Mouse (Mus musculus) heart, postnatal 14 days (tissue): ENCODE measurements at regions not wholly inside any gene's neighbourhood (a gene's known extent, or its start where the extent isn't known, plus 50 kb on each side); places are given as distances from the start of the nearest gene placed in this dataset.
A peak's percentile ranks its signal among the peaks of the same experiment; 100 is the strongest.
"Not testable (repeated sequence)": the region's sequence is repeated elsewhere in the genome, so short reads cannot be mapped to it uniquely, and the experiment has no call there.

ENCODE experiments used
- DNase-seq, 2 experiments: peaks; one replicate each; pipeline ENCODE4 v3.0.0; 2021 to 2022
- intact Hi-C: fragments of 180-260 bp; cut with DNase I; formaldehyde crosslinking; loops from one replicate; pipeline ENCODE4 v1.15.1; 2025

GRCm38 (mm10) chr10:108111398-108111797 is 50.6 kb upstream of the Ppp1r12a start:
- intact Hi-C loops, result no loop called here

DNA sequence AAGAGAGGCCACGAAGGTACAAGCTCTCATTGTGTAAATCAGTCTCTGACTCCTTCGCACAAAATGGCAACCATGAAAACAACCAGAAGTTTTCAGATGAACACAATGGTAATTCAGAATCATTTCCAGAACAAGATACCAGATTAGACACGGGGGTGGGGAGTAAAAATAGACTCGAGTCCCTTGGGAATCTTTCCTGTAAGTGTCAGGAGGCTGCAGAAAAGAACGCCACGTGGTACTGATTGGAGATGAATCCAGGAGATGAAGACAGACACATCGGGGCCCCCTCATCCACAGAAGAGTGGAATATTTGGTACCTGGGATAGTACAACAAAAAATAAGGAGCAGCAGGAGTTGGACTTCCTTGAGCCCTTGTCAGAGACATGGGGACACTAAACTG is 51.1 kb upstream of the Ppp1r12a start:
- intact Hi-C loops, result no loop called here
- DNase-seq, result no peak

More at GRCm38 (mm10) chr10:108111398-108111797, 50.6 kb upstream of the Ppp1r12a start:
- no peak for DNase-seq

- DNase-seq, result no peak
- intact Hi-C loops, result no loop called here
These were observed 51.8 kb upstream of the Ppp1r12a start for GRCm38 (mm10) chr10:108110197-108110596.

GRCm38 (mm10) chr10:108108500-108108899 is 53.5 kb upstream of the Ppp1r12a start:
- intact Hi-C loops, DNase-seq: not testable (repeated sequence)

- no peak for DNase-seq
- intact Hi-C loops, result no loop called here
These were observed 60.5 kb upstream of the Ppp1r12a start for GRCm38 (mm10) chr10:108101521-108101920.

DNA sequence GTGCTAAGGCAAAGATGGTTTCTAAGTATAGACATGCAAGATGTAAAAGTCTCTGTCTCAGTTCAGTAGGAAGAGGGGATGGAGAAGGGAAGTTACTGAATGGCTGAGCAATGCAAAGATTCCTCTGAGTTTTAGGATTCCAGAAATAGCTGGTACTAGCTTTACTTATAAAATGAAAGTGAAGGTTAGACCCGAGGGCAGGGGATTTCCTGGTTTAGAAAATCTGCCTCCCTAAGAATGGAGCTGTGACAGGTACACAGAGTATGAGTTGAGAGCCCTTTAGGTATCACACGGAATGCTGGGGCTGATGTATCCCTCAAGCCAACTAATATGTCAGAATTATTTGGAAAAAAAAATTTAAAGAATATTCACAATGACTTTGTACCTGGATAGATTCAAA is 69.0 kb upstream of the Ppp1r12a start:
- no peak for DNase-seq
- intact Hi-C loops, result no loop called here

DNA sequence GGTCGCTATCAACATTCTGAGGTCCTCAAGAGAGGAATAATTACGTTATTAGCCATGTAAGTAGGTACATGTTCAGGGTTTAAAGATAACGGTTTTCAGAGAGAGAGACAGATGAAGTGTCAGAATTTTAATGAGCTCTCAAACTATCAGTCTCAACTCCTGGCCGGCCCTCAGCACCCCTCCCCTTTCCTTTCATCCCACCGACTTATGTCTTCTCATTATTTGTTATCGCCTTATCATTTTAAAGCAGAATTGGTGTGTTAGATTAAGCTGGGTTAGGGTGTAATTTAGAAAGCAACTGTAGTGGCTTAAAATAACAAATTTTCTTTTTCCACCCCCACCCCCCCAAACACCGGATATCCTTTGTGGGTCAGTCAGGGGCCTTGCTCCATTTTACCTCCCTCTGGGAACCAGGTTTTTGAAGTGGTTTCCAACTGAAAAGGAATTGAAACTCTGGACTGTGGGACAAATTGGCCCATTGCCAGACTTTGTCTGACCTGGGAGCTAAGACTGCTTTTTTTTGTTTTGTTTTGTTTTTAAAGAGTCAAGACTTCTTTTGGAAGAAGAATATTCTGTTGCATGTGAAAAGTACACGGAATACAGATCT is 72.5 kb upstream of the Ppp1r12a start:
- intact Hi-C loops, result loop anchor here (5.0 kb wide), 2 partner anchors 73 to 157 kb away; partner anchors contain the start of gene Ppp1r12a
- peak; percentile 39 to 60 for DNase-seq

- DNase-seq, result peak in 1 of 2 experiments; percentile 20
- intact Hi-C loops, result loop anchor here (5.0 kb wide), 2 partner anchors 73 to 157 kb away; partner anchors contain the start of gene Ppp1r12a
These were observed 73.1 kb upstream of the Ppp1r12a start for GRCm38 (mm10) chr10:108088883-108089282.

DNA sequence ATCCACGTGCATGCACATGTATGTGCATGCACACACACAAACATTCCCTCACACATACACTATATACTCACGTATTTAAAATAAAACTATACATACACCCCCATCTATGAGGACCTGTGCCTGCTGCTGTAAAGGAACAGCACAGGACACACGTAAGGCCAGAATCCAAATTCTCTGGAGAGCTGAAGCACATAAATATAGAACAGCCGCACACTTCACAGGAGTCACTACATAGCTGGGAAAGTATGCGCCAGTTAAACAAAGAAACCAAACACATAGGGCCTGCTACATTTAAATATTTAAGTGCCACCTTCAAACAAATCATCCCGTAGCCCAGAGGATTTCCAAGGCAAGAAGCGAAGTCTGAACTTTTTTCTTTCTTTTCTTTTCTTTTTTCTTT is 73.8 kb upstream of the Ppp1r12a start:
- no peak for DNase-seq
- intact Hi-C loops, result loop anchor here (5.0 kb wide), 2 partner anchors 74 to 156 kb away; partner anchors contain the start of gene Ppp1r12a

GRCm38 (mm10) chr10:108083220-108083619 is 78.8 kb upstream of the Ppp1r12a start:
- no peak for DNase-seq
- intact Hi-C loops, result no loop called here

- DNase-seq, result no peak
- intact Hi-C loops, result no loop called here
These were observed 86.8 kb upstream of the Ppp1r12a start for GRCm38 (mm10) chr10:108075144-108075543.

DNA sequence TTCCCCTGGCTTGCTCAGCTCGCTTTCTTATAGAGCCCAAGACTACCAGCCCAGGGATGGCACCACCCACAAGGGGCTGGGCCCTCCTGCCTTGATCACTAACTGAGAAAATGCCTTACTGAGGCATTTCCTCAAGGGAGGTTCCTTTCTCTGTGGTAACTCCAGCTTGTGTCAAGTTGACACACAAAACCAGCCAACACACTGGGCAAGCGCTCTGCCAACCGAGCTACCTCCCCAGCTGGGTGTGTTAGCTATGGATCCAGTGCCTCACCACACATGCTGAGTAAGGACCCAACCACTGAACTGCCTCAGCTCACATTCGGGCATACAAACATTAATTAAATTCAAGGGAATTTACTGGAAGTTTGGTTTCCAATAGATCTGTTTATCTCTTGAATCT is 88.2 kb upstream of the Ppp1r12a start:
- DNase-seq, result no peak
- intact Hi-C loops, result loop anchor here (5.0 kb wide), 1 partner anchor 132 kb away; no protein-coding TSS in a partner anchor

GRCm38 (mm10) chr10:108072211-108072610 is 89.8 kb upstream of the Ppp1r12a start:
- DNase-seq, result no peak
- intact Hi-C loops, result loop anchor here (5.0 kb wide), 1 partner anchor 130 kb away; no protein-coding TSS in a partner anchor

DNA sequence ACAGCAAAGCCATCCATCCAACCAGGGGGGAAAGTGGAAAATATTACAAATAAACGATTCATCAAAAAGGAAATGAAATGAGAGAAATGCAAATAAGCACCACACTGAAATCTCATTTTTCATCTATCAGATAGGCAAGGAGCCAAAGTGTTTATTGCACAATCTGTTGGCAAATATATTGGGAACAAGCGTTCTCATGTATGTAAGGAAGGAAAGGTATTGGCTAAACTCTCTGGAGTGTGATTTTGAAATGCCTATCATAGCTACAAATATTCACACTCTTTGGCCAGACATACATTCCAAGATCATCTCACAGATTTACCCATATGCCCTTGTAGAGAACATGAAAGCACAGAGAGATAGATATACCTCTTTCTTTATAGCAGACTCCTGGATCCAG is 90.6 kb upstream of the Ppp1r12a start:
- DNase-seq, result no peak
- intact Hi-C loops, result loop anchor here (5.0 kb wide), 1 partner anchor 129 kb away; no protein-coding TSS in a partner anchor

- intact Hi-C loops, result no loop called here
- DNase-seq, result no peak
These were observed 94.3 kb upstream of the Ppp1r12a start for GRCm38 (mm10) chr10:108067723-108068122.

DNA sequence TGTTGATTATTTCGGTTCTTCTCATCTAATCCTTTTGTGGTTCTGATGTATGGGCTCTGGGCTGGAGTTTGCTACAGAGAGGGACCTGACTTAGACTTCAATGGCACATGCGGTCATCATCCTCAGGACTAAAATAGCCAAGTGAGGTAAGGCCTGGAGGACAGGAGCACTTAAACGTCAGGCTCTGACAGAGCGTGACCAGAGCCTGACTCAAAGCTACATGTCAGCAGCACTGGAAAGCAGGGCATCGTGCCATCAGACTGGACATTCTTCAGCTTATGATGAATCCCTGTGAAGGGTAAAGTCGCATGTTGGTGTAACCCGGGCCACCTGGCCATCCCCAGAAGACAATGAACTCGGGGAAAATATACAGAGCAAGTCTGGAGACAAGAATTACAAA is 95.8 kb upstream of the Ppp1r12a start:
- intact Hi-C loops, result no loop called here
- peak; percentile 16 for DNase-seq

DNA sequence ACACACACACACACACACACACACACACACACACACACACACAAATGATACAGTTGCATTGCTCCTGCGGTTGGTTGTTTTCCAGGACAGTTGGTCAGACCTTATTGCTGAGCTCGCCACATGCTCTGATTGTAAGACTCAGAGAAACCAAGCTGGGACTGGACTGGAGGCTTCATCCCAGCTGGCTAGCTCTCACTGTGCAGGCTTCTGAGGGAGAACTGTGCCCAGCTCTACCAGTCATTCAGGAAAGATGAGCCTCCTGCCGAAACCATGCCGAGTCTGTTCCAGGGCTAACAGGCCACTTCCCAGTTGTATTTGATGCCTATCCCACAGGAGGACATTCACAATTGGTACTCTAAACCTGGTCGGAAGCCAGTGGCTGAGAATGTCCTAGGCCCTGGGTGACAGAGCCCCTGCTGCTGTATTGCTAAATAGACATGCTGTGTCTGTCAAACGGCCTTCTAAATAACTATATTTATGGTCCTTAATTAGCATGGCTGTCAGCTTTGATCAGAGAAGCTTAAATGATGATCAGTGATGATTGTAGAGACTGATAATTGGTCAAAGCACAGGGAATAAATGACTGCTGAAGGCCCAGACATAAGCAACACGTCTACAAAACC is 100.1 kb upstream of the Ppp1r12a start:
- no peak for DNase-seq
- intact Hi-C loops, result no loop called here

DNA sequence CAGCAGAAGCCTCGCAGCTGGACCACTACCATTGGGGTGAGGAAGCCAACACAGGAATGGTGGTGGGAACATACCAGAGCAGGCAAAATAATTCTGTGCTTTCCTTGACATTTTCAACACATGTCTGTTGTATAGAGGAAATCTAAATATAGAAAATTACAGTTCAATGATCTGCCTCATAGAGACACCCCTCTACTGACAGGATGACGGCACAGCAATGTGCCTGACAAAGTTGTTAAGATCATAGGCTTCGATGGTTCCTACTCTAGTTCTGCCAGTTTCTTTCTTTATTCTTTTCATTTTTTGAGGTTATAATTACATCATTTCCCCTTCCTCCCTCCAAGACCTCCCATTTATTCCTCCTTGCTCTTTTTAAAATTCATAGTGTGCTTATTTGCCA is 101.4 kb upstream of the Ppp1r12a start:
- no peak for DNase-seq
- intact Hi-C loops, result no loop called here

GRCm38 (mm10) chr10:108051637-108052036 is 110.4 kb upstream of the Ppp1r12a start:
- intact Hi-C loops, result no loop called here
- DNase-seq, result no peak

- intact Hi-C loops, result no loop called here
- DNase-seq, result no peak
These were observed 113.6 kb upstream of the Ppp1r12a start for GRCm38 (mm10) chr10:108048426-108048825.

DNA sequence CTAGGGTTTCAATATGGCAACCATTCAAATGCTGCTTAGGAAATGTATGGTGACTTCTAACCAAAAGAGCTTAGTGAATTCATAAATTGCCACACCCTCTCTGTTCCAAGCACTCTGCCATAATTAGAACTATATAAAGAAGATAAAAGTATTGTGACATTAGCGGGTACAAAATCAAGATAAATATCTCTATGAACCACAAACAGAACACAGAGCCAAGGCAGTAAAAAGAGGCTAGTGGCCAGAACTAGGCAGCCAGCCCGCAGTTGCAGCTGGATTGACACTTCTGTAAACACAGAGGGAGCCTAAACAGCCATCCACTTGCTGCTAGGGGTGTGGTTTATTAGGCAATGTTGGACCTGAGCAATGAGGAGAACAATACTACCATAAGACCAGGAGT is 118.5 kb upstream of the Ppp1r12a start:
- no peak for DNase-seq
- intact Hi-C loops, result no loop called here

DNA sequence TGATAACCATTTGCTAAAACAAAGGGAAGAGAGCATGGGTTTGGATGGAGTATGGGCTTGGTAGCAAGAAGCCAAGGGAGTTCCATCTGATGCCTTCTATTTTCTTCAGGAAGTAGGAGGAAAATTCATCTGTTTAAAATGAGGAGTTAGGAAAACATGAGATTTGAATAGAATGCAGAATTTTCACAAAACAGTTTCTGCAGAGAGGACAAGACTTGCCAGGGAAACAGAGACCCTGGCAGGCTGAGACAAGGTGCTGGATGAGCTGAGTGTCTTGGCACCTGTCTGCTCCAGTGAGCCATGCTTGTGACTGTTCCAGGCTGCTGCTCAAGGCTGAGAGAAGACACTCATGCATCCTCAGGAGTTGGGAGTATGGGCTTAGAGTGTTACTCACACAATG is 122.0 kb upstream of the Ppp1r12a start:
- no peak for DNase-seq
- intact Hi-C loops, result no loop called here
